Mouse (Mus musculus): ENCODE measurements at regions not wholly inside any gene's neighbourhood (a gene's known extent, or its start where the extent isn't known, plus 50 kb on each side); places are given as distances from the start of the nearest gene placed in this dataset.
A peak's percentile ranks its signal among the peaks of the same experiment; 100 is the strongest.

GRCm38 (mm10) chrX:58093245-58093644, 70.7 kb downstream of the Zic3 start:
- H3K36me3 ChIP-seq (ENCODE audit: control insufficient read depth, insufficient read depth, low read length): no peaks in the 10 kb centered on the region
- WGBS: 62% methylated on average over 3 of the region's 3 CpGs
- no peak overlapping the region for H3K27ac ChIP-seq (ENCODE audit: low read depth, low read length)
- no peaks in the 10 kb centered on the region for H3K4me1 ChIP-seq (ENCODE audit: control insufficient read depth, insufficient read depth, low read length)
- no peak overlapping the region for H3K4me3 ChIP-seq (ENCODE audit: low read length)
- H3K9me3 ChIP-seq (ENCODE audit: control insufficient read depth, low read length): no peaks in the 10 kb centered on the region
- ATAC-seq (ENCODE audit: low FRiP score, low TSS enrichment): no peak
- no peaks in the 10 kb centered on the region for H3K27me3 ChIP-seq (ENCODE audit: control insufficient read depth, insufficient read depth, low read length)
- no peak overlapping the region for H3K4me2 ChIP-seq (replicated peaks; ENCODE audit: low read depth, low read length)
- H3K9ac ChIP-seq (ENCODE audit: low read depth, low read length): no peak overlapping the region

- Histone ChIP-seq H3K27ac (ENCODE audit: low read depth, low read length) (no peak overlapping the region), H3K4me2 (replicated peaks; ENCODE audit: low read depth, low read length) (no peak overlapping the region), H3K9me3 (ENCODE audit: control insufficient read depth, low read length) (no peaks in the 10 kb centered on the region), H3K4me3 (ENCODE audit: low read length) (no peak overlapping the region), H3K27me3 (ENCODE audit: control insufficient read depth, insufficient read depth, low read length) (no peaks in the 10 kb centered on the region), H3K4me1 (ENCODE audit: control insufficient read depth, insufficient read depth, low read length) (no peaks in the 10 kb centered on the region), H3K36me3 (ENCODE audit: control insufficient read depth, insufficient read depth, low read length) (no peaks in the 10 kb centered on the region), H3K9ac (ENCODE audit: low read depth, low read length) (no peak overlapping the region)
- WGBS: 86% methylated on average over 8 of the region's 8 CpGs
- ATAC-seq (ENCODE audit: low FRiP score, low TSS enrichment): no peak
Observed at GRCm38 (mm10) chrX:58117761-58118426, 95.4 kb downstream of the Zic3 start.

GRCm38 (mm10) chrX:58155371-58156124, 133.0 kb downstream of the Zic3 start:
- H3K4me3 ChIP-seq (ENCODE audit: low read length): peak overlapping the region; percentile 10; the same call in 1 of the 2 replicates
- H3K9me3 ChIP-seq (ENCODE audit: control insufficient read depth, low read length): no peaks in the 10 kb centered on the region
- H3K4me1 ChIP-seq (ENCODE audit: control insufficient read depth, insufficient read depth, low read length): no peaks in the 10 kb centered on the region
- H3K36me3 ChIP-seq (ENCODE audit: control insufficient read depth, insufficient read depth, low read length): no peaks in the 10 kb centered on the region
- peak overlapping the region; percentile 27 for H3K4me2 ChIP-seq (replicated peaks; ENCODE audit: low read depth, low read length)
- WGBS: 29% methylated on average over 20 of the region's 20 CpGs
- no peaks in the 10 kb centered on the region for H3K27me3 ChIP-seq (ENCODE audit: control insufficient read depth, insufficient read depth, low read length)
- H3K9ac ChIP-seq (ENCODE audit: low read depth, low read length): no peak overlapping the region
- no peak overlapping the region for H3K27ac ChIP-seq (ENCODE audit: low read depth, low read length)
- no peak for ATAC-seq (ENCODE audit: low FRiP score, low TSS enrichment)

- Histone ChIP-seq H3K4me2 (replicated peaks; ENCODE audit: low read depth, low read length) (no peak overlapping the region), H3K9ac (ENCODE audit: low read depth, low read length) (no peak overlapping the region), H3K27ac (ENCODE audit: low read depth, low read length) (no peak overlapping the region), H3K27me3 (ENCODE audit: control insufficient read depth, insufficient read depth, low read length) (no peaks in the 10 kb centered on the region), H3K9me3 (ENCODE audit: control insufficient read depth, low read length) (no peaks in the 10 kb centered on the region), H3K36me3 (ENCODE audit: control insufficient read depth, insufficient read depth, low read length) (no peaks in the 10 kb centered on the region), H3K4me1 (ENCODE audit: control insufficient read depth, insufficient read depth, low read length) (no peaks in the 10 kb centered on the region), H3K4me3 (ENCODE audit: low read length) (no peak overlapping the region)
- no peak for ATAC-seq (ENCODE audit: low FRiP score, low TSS enrichment)
- WGBS: 44% methylated on average over 5 of the region's 5 CpGs
Observed at GRCm38 (mm10) chrX:58157361-58157760, 134.9 kb downstream of the Zic3 start.

GRCm38 (mm10) chrX:58166184-58166904, 143.8 kb downstream of the Zic3 start:
- Histone ChIP-seq H3K4me2 (replicated peaks; ENCODE audit: low read depth, low read length) (no peak overlapping the region), H3K36me3 (ENCODE audit: control insufficient read depth, insufficient read depth, low read length) (no peaks in the 10 kb centered on the region), H3K4me3 (ENCODE audit: low read length) (no peak overlapping the region), H3K27me3 (ENCODE audit: control insufficient read depth, insufficient read depth, low read length) (no peaks in the 10 kb centered on the region), H3K9ac (ENCODE audit: low read depth, low read length) (no peak overlapping the region), H3K9me3 (ENCODE audit: control insufficient read depth, low read length) (no peaks in the 10 kb centered on the region), H3K4me1 (ENCODE audit: control insufficient read depth, insufficient read depth, low read length) (no peaks in the 10 kb centered on the region), H3K27ac (ENCODE audit: low read depth, low read length) (no peak overlapping the region)
- ATAC-seq (ENCODE audit: low FRiP score, low TSS enrichment): no peak
- WGBS: 85% methylated on average over 12 of the region's 12 CpGs

- Histone ChIP-seq H3K27ac (ENCODE audit: low read depth, low read length) (no peak overlapping the region), H3K27me3 (ENCODE audit: control insufficient read depth, insufficient read depth, low read length) (no peaks in the 10 kb centered on the region), H3K4me2 (replicated peaks; ENCODE audit: low read depth, low read length) (no peak overlapping the region), H3K9me3 (ENCODE audit: control insufficient read depth, low read length) (no peaks in the 10 kb centered on the region), H3K36me3 (ENCODE audit: control insufficient read depth, insufficient read depth, low read length) (no peaks in the 10 kb centered on the region), H3K4me1 (ENCODE audit: control insufficient read depth, insufficient read depth, low read length) (no peaks in the 10 kb centered on the region), H3K4me3 (ENCODE audit: low read length) (no peak overlapping the region), H3K9ac (ENCODE audit: low read depth, low read length) (no peak overlapping the region)
- WGBS: 90% methylated on average over 1 of the region's 1 CpGs
- ATAC-seq (ENCODE audit: low FRiP score, low TSS enrichment): no peak
Observed at GRCm38 (mm10) chrX:58174326-58174725, 151.8 kb downstream of the Zic3 start.
